Mouse (Mus musculus): ENCODE results near the gene Pabpn1. TPM values are rescaled to one million over a fixed set of nuclear protein-coding genes. Genes with fewer than 3 reads are reported as not detected.

The Pabpn1 gene
- 10 to 100 TPM; 19.6 to 33.9 TPM for polyA plus RNA-seq (2017; shearing (Covaris generic))

- ATAC-seq, result no peak
Measured at GRCm38 (mm10) chr14:54892200-54892599, at the start of gene Pabpn1. Pabpn1 (plus strand) TSS chr14:54892500.

- ATAC-seq, result no peak
Measured at GRCm38 (mm10) chr14:54843461-54843860, 48.8 kb upstream of the Pabpn1 start.

GRCm38 (mm10) chr14:54855726-54856125 is 36.6 kb upstream of the Pabpn1 start:
- ATAC-seq, result no peak

- ATAC-seq, result no peak
Measured at GRCm38 (mm10) chr14:54856703-54857102, 35.6 kb upstream of the Pabpn1 start.

GRCm38 (mm10) chr14:54857891-54858290 is 34.4 kb upstream of the Pabpn1 start:
- no peak for ATAC-seq

- ATAC-seq, result no peak
Measured at GRCm38 (mm10) chr14:54860511-54860910, 31.8 kb upstream of the Pabpn1 start.

GRCm38 (mm10) chr14:54863501-54864312 is 28.6 kb upstream of the Pabpn1 start:
- ATAC-seq, result peak; percentile 90

GRCm38 (mm10) chr14:54864313-54865036 is 27.8 kb upstream of the Pabpn1 start:
- ATAC-seq, result peak; percentile 58

GRCm38 (mm10) chr14:54865626-54866025 is 26.7 kb upstream of the Pabpn1 start:
- no peak for ATAC-seq

- ATAC-seq, result no peak
Measured at GRCm38 (mm10) chr14:54866268-54866667, 26.0 kb upstream of the Pabpn1 start.

- ATAC-seq, result no peak
Measured at GRCm38 (mm10) chr14:54866936-54867335, 25.4 kb upstream of the Pabpn1 start.

GRCm38 (mm10) chr14:54868026-54868425 is 24.3 kb upstream of the Pabpn1 start:
- no peak for ATAC-seq

GRCm38 (mm10) chr14:54870861-54871260 is 21.4 kb upstream of the Pabpn1 start, which contains the start of gene Homez:
Homez (minus strand) TSS chr14:54870961.
- no peak for ATAC-seq

GRCm38 (mm10) chr14:54874165-54874564 is 18.1 kb upstream of the Pabpn1 start:
- no peak for ATAC-seq

GRCm38 (mm10) chr14:54875844-54876538 is 16.3 kb upstream of the Pabpn1 start:
- ATAC-seq, result peak; percentile 55

GRCm38 (mm10) chr14:54876539-54877047 is 15.7 kb upstream of the Pabpn1 start:
- peak; percentile 77 for ATAC-seq

- ATAC-seq, result peak; percentile 63
Measured at GRCm38 (mm10) chr14:54877048-54877715, 15.1 kb upstream of the Pabpn1 start, which contains the start of gene Ppp1r3e. Ppp1r3e (minus strand) TSS chr14:54877550.

GRCm38 (mm10) chr14:54883154-54884021 is 8.9 kb upstream of the Pabpn1 start, which contains the start of the genes Bcl2l2 and Gm20521:
Bcl2l2 (plus strand) TSS chr14:54883377.
Gm20521 (plus strand) TSS chr14:54883441.
- peak; percentile 54 for ATAC-seq

GRCm38 (mm10) chr14:54884022-54884712 is 8.1 kb upstream of the Pabpn1 start:
- ATAC-seq, result peak; percentile 63

GRCm38 (mm10) chr14:54885309-54885708 is 7.0 kb upstream of the Pabpn1 start:
- ATAC-seq, result no peak

All from CD4-positive, CD25-positive, alpha-beta regulatory T cell, adult 4 months (primary cell).